Mouse (Mus musculus): ENCODE data around the gene Slc5a4b.

The Slc5a4b gene

DNA sequence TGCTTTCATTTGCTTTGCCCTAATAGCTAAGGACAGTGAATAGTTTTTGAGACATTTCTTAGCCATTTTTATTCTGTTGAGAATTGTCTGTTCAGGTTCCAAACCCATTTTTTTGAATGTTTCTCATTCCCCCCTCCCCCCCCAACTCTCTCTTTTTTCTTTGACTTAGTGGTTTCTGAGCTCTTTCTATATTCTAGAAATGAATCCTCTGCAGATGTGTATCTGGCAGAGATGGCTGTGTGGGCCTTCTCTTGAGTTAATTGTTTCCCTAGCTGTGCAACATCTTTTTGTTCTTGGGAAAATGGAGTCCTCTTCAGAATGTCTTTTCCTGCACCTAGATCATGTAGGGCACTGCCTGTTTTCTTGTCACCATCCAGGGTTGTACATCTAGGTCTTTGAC, 75.5 kb downstream of the Slc5a4b start:
- no peak for DNase-seq

DNA sequence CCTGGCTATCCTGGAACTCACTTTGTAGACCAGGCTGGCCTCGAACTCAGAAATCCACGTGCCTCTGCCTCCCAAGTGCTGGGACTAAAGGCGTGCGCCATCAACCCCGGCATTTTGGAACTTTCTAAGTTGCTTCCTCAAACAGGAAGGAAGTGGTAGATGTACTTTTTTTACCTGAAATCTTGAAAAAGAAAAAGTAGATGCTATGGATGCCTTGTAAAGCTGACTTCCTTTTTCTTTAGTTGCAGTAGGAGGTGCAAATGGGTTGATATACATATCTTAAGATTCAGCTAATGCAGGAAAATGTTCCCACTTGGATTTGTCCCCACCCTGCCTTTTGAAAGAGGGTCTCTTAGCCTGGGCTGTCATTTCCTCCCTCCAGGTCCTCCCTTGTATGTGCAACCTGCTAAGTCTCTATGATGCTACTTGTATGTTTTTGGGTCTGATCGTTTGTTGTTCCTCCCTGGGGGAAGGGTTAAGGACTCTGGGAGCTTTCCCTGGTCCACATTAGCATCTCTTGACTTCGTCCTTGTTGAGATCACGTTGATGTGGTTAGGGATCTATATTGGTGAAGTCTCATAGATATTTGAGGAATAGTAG, 76.7 kb downstream of the Slc5a4b start:
- no peak for DNase-seq

DNA sequence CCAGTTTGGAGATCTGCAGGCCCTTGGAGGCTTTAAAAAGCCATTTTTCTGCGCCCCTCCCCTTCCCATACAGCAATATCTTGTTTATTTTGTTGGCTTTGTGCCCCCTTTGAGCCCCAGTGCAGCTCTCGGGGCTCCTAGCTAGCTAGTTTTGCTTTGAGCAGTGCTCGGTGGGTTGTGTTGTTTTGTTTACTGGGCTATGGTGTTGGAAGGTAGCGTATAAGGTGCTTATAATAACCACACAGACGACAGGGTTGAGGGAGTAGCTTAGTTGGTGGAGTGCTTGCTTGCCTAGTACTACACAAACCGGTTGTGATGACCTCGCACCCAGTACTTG, 77.7 kb downstream of the Slc5a4b start:
- DNase-seq, result peak; percentile 45

DNA sequence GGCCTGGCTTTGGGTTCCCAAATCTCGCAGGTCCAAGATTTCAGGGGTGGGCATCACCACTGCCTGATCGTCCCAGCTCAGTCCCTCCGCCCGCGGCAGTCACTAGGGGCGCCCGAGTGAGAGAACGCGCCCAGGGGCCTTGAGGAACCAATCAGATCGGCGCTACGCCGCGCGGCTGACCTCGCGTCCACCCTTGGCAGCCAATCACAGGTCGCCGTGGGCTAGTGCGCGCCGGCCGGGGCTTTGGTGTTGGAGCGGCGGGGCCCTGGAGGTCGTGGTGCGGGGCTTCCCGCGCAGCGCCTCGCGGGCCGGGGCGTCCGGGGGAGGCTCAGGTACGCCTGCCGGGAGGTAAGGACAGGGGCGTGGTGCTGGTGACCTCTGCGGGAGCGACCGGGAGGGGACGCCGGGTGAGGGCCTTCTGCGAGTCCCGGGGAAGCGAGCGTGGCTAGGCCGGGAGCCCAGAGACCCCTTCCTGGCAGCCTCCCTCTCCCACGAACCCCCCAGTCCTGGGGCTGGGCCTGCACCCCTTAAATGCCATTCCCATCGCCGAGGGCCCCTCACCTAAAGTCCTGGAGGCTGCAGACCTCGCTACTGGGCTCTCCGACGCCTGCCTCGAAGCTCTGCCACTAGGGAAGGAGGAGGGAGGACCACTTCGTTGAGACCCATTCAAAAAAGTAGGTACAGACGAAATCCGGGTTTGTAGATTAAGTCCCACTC, 78.2 kb downstream of the Slc5a4b start, which contains the start of gene Zfp280b:
Gene Zfp280b, plus strand, starts transcription at position 249 of the 717 bp plus-strand sequence.
- DNase-seq, result peak; percentile 95

DNA sequence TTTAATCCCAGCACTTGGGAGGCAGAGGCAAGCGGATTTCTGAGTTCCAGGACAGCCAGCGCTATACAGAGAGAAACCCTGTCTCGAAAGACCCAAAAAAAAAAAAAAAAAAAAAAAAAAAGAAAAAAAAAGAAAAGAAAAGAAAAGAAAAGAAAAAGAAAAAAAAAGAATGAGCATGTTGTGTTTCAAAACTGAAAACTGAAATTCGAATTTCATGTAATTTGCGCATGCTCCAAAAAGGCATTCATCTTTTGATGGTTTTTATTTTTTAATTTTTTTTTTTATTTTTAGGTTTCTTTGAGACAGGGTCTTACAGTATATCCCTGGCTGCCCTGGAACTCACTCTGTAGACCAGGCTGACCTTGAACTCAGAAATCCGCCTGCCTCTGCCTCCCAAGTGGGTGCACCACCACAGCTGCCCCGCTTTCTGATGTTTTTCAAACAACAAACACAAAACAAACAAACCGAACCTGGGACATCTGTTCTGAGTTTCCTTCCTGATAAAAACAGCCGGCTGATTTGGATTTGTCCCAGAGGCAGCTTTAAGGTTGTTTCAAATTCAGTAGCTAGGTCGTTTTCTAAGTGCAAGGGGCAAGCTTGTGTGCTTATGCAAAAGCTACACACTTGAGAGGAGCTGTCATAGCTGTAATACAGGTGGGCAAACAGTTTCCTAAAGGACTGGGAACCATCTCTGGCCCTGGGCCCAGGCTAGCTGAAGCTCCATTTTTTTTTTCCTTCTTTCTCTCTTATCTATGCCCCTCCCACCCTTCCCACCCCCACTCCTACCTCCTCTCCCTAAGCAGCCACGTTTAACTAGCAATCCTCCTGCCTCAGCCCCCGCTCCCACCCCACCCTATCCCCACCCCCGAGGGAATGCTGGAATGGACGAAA, 79.0 kb downstream of the Slc5a4b start:
- no peak for DNase-seq

DNA sequence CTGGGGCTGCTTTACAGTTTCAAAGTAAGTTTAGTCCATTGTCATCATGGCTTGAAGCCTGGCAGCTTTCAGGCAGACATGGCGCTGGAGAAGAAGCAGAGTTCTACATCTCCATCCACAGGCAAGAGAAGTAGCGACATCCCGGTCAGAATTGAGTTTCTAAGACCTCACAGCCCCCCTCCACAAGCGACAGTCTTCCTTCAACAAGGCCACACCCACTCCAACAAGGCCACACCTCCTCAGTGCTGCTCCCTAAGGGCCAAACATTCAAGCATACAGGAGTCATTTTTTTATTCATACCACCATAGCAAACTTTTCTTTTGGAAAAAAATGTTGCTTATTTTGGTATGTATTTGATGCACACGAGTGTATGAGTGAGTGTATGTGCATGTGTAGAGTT, 80.3 kb downstream of the Slc5a4b start:
- DNase-seq, result no peak

DNA sequence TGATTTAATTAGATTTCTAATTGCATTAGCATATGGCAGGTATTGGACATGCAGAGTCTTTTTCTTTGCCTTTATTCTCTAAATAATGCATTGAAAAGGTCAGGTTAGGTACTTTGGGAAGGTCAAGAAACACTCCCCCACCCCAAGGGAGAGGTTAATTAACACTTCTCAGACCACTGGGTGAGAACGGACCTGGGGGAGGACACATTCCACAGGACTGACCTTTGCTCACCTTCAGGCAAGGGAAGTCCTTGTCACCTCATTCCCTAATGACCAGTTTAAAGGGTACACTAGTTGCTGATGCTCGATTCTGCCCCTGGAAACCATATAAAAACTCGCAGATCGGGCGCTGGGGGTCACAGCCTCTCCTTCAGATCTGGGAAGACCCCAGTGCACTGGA, 81.5 kb downstream of the Slc5a4b start:
- no peak for DNase-seq

DNA sequence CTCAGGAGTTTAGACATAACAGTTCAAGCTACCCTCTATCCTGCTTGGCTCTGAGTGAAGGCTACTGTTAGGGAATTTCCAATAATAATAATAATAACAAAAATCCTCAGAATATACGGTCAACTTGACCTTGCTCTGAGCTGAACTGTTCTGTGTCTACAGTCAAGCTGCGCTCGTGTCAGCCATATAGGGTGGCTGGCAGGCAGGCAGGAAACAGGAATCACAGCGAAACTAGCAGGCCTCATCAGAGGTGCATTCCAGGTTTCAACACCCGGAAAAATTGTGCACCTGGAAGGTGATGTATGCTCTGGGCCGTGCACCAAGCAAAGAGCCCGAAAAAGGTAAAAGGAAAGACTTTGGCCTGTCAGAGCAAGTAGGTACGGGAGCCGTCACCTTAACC, 82.4 kb downstream of the Slc5a4b start:
- no peak for DNase-seq

DNA sequence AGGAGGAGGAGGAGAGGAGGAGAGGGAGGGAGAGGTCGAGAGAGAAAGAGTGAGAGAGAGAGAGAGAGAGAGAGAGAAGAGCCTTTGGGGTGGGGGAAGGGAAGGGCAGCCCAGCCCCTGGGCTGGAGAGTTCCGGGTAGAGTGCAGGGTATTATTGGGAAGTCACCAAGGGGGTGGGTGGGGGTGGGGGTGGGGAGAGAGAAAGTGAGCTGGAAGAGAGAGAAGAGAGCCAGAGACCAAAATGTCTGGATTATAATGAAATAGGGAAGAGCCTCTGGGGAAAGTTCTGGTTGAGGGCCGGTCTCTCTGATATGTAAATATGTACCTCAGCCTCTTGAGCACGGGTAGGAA, 82.8 kb downstream of the Slc5a4b start:
- DNase-seq, result no peak

DNA sequence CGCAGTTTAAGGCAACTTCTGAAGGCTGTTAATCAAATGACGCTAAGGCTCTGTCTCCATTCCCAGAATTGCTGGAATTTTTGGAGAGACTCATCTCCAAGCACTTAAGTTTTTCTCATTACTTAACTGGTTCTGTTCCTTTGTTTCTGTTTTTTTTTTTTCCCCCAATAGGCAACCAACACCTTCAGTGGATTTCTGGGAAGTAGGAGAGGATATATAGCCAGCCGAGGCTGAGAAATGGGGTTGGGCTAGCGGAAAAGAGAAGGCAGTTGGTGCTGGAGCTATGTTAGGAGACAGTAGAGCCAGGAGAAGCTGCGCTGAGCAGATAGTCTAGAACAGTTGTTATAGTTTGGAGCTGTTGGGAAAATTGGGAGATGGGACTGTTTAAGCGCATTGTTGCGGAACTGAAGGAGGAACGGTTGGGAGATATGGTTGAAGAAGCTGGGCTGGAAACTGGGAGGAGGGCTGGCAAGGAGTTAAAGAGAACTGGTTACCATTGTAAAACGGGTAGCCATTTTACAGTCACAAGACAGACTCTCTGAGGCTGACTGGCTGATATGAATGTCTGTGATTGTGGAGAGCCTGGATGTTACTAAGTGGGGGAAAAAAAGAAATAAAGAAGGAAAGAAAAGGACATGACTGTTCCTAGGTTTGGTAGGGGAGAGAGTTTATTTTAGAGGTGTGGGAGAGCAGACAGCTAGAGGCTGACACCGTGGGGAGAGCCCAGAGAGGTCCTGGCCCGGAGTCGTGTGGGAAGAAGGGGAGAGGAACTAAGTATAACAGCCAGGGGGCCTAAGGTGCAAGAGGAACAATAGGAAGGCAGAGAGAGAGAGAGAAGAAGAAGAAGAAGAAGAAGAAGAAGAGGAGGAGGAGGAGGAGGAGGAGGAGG, 83.4 kb downstream of the Slc5a4b start:
- DNase-seq, result no peak

DNA sequence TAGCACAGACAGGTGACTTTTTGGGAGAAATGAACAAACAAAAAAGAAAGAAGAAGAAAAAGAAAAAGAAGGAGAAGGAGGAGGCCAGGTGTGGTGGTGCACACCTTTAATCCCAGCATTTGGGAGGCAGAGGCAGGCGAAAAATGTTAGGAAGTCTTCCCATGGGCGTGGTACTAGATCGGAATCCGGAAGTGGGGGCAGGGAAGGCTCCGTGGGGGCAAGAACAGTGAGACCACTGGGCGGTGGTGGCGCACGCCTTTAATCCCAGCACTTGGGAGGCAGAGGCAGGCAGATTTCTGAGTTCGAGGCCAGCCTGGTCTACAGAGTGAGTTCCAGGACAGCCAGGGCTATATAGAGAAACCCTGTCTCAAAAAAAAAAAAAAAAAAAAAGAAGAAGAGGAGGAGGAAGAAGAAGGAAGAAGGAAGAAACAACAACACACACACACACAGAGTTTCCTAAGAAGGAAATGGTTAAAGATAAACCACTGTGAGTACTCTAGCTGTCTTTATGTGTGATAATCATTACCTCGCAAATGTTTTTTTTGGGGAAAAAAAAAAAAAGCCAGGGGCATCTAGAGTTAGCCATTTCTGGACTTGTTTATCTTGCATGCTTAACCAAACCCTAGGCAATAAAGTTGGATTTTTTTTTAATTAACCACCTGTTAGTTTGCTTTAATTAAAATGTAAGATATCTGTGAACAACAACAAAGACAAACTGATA, 85.1 kb downstream of the Slc5a4b start:
- DNase-seq, result no peak

DNA sequence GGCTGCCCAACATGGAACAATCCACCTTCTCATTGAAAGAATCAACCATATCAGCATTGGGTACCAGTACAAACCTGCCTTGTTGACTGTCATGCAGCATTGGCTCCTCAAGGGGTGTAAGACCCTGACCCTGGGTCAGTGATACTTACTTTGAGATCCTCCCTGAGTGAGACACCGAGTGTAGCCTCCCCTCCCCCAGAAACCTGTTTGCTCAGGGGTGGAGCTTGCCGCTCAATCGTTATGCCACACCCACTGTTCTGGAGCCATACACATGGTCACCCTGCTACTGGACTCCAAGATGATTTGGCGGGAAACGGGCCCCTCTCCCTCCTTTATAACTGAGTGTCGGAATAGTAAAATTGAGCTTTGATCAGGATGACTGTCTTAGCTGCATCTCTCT, 86.8 kb downstream of the Slc5a4b start:
- DNase-seq, result no peak

DNA sequence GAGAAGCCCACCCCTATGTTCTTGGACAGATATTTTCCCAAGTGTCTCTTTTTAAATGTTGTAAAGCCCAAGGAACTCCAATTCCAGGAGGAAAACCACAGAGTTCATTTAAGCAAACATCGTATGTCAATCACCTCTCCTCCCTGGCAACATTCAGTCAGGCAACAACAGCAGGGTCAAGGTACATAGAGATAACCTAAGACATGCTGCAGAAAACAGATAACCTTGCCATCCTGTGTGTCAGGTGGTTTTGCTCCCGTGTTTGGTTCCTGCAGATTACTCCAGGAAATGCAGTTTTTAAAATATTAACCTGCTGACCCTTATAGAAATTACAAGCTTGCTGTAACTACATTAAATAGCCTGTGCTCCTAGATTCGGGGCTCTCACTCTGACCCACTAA, 89.0 kb downstream of the Slc5a4b start:
- DNase-seq, result no peak

DNA sequence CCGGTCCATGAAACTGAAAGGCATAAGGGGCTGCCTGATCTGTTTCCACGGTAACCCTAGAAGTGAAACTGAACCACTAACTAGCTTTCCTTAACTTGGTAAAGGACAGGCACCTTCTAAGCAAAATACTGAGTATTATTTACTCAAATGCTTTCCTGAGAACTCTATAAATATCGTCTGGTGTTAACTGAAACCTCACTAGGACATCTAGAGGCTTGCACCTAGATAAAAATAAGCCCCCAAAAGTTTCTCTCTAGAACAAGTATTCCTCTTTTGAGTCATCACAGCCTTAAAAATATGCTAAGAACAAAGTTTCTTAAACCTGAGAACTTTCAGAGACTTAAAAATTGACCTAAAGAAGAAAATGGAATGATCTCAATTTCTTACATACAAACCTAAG, 93.9 kb downstream of the Slc5a4b start:
- DNase-seq, result no peak

DNA sequence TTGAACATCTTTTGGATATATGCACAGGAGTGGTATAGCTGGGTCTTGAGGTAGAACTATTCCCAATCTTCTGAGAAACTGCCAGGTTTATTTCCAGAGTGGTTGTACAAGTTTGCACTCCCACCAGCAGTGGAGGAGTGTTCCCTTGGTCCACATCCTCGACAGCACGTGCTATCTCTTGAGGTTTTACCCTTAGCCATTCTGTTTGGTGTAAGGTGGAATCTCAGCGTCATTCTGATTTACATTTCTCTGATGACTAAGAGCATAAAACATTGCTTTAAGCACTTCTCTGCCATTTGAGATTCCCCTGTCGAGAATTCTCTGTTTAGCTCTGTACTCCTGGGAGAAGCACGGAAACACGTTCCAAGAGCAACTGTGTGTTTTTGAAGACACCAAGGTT, 97.8 kb downstream of the Slc5a4b start:
- DNase-seq, result no peak

DNA sequence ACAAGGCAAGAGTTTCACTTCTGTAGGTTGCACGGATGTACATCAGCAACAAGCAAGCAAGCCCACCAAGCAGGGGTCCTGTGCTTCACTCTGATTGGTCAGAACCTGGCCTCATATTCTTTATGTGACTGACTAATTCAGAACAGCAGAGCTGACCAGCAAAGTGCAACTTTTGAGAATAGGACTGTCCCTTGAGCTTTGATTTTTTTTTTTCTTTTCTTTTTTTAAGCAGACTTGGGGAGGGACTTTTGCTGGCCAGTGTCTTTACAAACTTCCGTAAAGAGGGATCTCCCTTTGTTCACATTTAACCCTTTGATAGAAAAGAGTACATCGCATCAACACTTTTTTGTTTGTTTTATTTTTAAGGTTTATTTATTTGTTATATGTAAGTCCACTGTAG, 100.9 kb downstream of the Slc5a4b start:
- DNase-seq, result no peak

Measured in cerebellum, adult 9-10 months (tissue).